Mouse (Mus musculus) gonadal fat pad, adult 2 months (tissue): ENCODE data around the gene Olfr1178. TPM values are rescaled to one million over a fixed set of nuclear protein-coding genes. Genes with fewer than 3 reads are reported as not detected.

Experiments used
- DNase-seq: peaks from one replicate; pipeline ENCODE4 v3.0.0-alpha.2; 2012; ENCODE audit warnings: low read depth
- polyA plus RNA-seq: library from polyadenylated mRNA; depleted of rRNA; stranded (reverse); fragments of >200 nt; gene quantifications from 2 replicates; pipeline ENCODE4 v1.2.3, GENCODE M21; 2012; rRNA removed

The Olfr1178 gene
- polyA plus RNA-seq = not detected in 2 replicates

- no peak for DNase-seq
Observed at GRCm38 (mm10) chr2:88386762-88387161, at the start of gene Olfr1178. Gene Olfr1178 (plus strand): TSS chr2:88387062.

GRCm38 (mm10) chr2:88346392-88346791, 40.5 kb upstream of the Olfr1178 start, which contains the start of gene Olfr1177-ps:
Gene Olfr1177-ps (minus strand): TSS chr2:88346492.
- DNase-seq = no peak

- no peak for DNase-seq
Observed at GRCm38 (mm10) chr2:88356304-88356703, 30.6 kb upstream of the Olfr1178 start.

- no peak for DNase-seq
Observed at GRCm38 (mm10) chr2:88406353-88406752, 19.5 kb downstream of the Olfr1178 start, which contains the start of gene Olfr1179. Gene Olfr1179 (minus strand): TSS chr2:88406453.

- DNase-seq = no peak
Observed at GRCm38 (mm10) chr2:88419051-88419450, 32.2 kb downstream of the Olfr1178 start, which contains the start of gene Olfr1180. Gene Olfr1180 (minus strand): TSS chr2:88419151.

GRCm38 (mm10) chr2:88426071-88426470, 39.2 kb downstream of the Olfr1178 start, which contains the start of gene Olfr1181:
Gene Olfr1181 (minus strand): TSS chr2:88426171.
- no peak for DNase-seq

- no peak for DNase-seq
Observed at GRCm38 (mm10) chr2:88449031-88449430, 62.2 kb downstream of the Olfr1178 start, which contains the start of gene Gm13757. Gene Gm13757 (minus strand): TSS chr2:88449131.

Other genes starting within 250 kb of the Olfr1178 start
- gene Olfr1167, start 231.9 kb upstream of the Olfr1178 start, polyA plus RNA-seq = not detected in 2 replicates
- gene Olfr1168, start 205.2 kb upstream of the Olfr1178 start, polyA plus RNA-seq = not detected in 2 replicates
- not detected in 2 replicates for gene Olfr1170, start 158.7 kb upstream of the Olfr1178 start, polyA plus RNA-seq
- gene Olfr1173, start 107.2 kb upstream of the Olfr1178 start, polyA plus RNA-seq = not detected in 2 replicates
- gene Olfr1174-ps, start 71.9 kb upstream of the Olfr1178 start, polyA plus RNA-seq = not detected in 2 replicates
- not detected in 2 replicates for gene Olfr1175-ps, start 59.8 kb upstream of the Olfr1178 start, polyA plus RNA-seq
- gene Olfr1176, start 50.3 kb upstream of the Olfr1178 start, polyA plus RNA-seq = not detected in 2 replicates
- gene Olfr1177-ps, start 40.6 kb upstream of the Olfr1178 start, polyA plus RNA-seq = not detected in 2 replicates
- gene Olfr1179, start 19.4 kb downstream of the Olfr1178 start, polyA plus RNA-seq = not detected in 2 replicates
- not detected in 2 replicates for gene Olfr1180, start 32.1 kb downstream of the Olfr1178 start, polyA plus RNA-seq
- not detected in 2 replicates for gene Olfr1181, start 39.1 kb downstream of the Olfr1178 start, polyA plus RNA-seq
- not detected in 2 replicates for gene Gm13757, start 62.1 kb downstream of the Olfr1178 start, polyA plus RNA-seq
- gene Olfr1183, start 67.8 kb downstream of the Olfr1178 start, polyA plus RNA-seq = not detected in 2 replicates
- not detected in 2 replicates for gene Olfr1184, start 96.5 kb downstream of the Olfr1178 start, polyA plus RNA-seq
- gene Olfr1185-ps1, start 106.3 kb downstream of the Olfr1178 start, polyA plus RNA-seq = not detected in 2 replicates
- not detected in 2 replicates for gene Olfr1186, start 131.5 kb downstream of the Olfr1178 start, polyA plus RNA-seq
- gene Olfr1188, start 169.9 kb downstream of the Olfr1178 start, polyA plus RNA-seq = not detected in 2 replicates
- not detected in 2 replicates for gene Olfr1189, start 199.4 kb downstream of the Olfr1178 start, polyA plus RNA-seq